Mouse (Mus musculus) gastrocnemius, postnatal 4 days (tissue): ENCODE measurements around the gene Rbl2. TPM values are rescaled to one million over a fixed set of nuclear protein-coding genes. Genes with fewer than 3 reads are reported as not detected.

Experiments used
- DNase-seq, 2 experiments: peaks; one replicate each; pipeline ENCODE4 v3.0.0; 2021 to 2022; ENCODE audit warnings: low spot score in 2 of 2, mixed read lengths in 2 of 2
- total RNA-seq, 2 experiments: library from RNA; stranded (reverse); gene quantifications; 2 replicates each; pipeline ENCODE4 v1.2.3; 2021

Gene Rbl2
- total RNA-seq, 2 experiments from 2014 or later, result 17.2 to 22.2 TPM

- DNase-seq, result no peak
These were observed 28.2 kb downstream of the Rbl2 start for GRCm38 (mm10) chr8:91098106-91098505.

GRCm38 (mm10) chr8:91106271-91106670 lies 36.4 kb downstream of the Rbl2 start:
- no peak for DNase-seq

GRCm38 (mm10) chr8:91111868-91112477 lies 42.1 kb downstream of the Rbl2 start:
- DNase-seq, result no peak

- DNase-seq, result no peak
These were observed 44.6 kb downstream of the Rbl2 start for GRCm38 (mm10) chr8:91114428-91114827.

- no peak for DNase-seq
These were observed 45.1 kb downstream of the Rbl2 start for GRCm38 (mm10) chr8:91114910-91115309.

GRCm38 (mm10) chr8:91117537-91117936 lies 47.7 kb downstream of the Rbl2 start:
- DNase-seq, result no peak

- no peak for DNase-seq
These were observed 48.3 kb downstream of the Rbl2 start for GRCm38 (mm10) chr8:91118131-91118530.

- DNase-seq, result no peak
These were observed 54.5 kb downstream of the Rbl2 start for GRCm38 (mm10) chr8:91124315-91124714.

GRCm38 (mm10) chr8:91126786-91127185 lies 56.9 kb downstream of the Rbl2 start:
- DNase-seq, result no peak

- DNase-seq, result no peak
These were observed 62.9 kb downstream of the Rbl2 start for GRCm38 (mm10) chr8:91132731-91133130.

- peak in 1 of 2 experiments; percentile 23 for DNase-seq
These were observed 63.7 kb downstream of the Rbl2 start for GRCm38 (mm10) chr8:91133441-91134069.

- DNase-seq, result peak; percentile 92 to 96
These were observed 64.2 kb downstream of the Rbl2 start for GRCm38 (mm10) chr8:91134070-91134475.

GRCm38 (mm10) chr8:91134659-91135058 lies 64.8 kb downstream of the Rbl2 start:
- no peak for DNase-seq

- no peak for DNase-seq
These were observed 65.7 kb downstream of the Rbl2 start for GRCm38 (mm10) chr8:91135308-91136181.

- DNase-seq, result no peak
These were observed 71.0 kb downstream of the Rbl2 start for GRCm38 (mm10) chr8:91140828-91141227.

- DNase-seq, result peak in 1 of 2 experiments; percentile 28
These were observed 77.9 kb downstream of the Rbl2 start for GRCm38 (mm10) chr8:91147715-91148114.

GRCm38 (mm10) chr8:91148643-91149178 lies 78.9 kb downstream of the Rbl2 start:
- no peak for DNase-seq

- no peak for DNase-seq
These were observed 79.4 kb downstream of the Rbl2 start for GRCm38 (mm10) chr8:91149298-91149697.

GRCm38 (mm10) chr8:91151531-91151930 lies 81.7 kb downstream of the Rbl2 start:
- no peak for DNase-seq

- no peak for DNase-seq
These were observed 84.0 kb downstream of the Rbl2 start for GRCm38 (mm10) chr8:91153831-91154230.

GRCm38 (mm10) chr8:91154564-91154963 lies 84.7 kb downstream of the Rbl2 start:
- no peak for DNase-seq

GRCm38 (mm10) chr8:91158617-91159016 lies 88.8 kb downstream of the Rbl2 start:
- DNase-seq, result no peak
